Comparison of ENCODE assay signal across 9 mouse cellular contexts in genomic region chr2:178574859-178575258, GRCm38 (mm10).
A peak's percentile ranks its signal among the peaks of the same experiment; 100 is the strongest.
DNase-seq lines count a peak whose midpoint lies in the region; ATAC-seq and TF ChIP-seq lines count a peak whose summit lies in the region.
"Had no signal": no experiment of that assay in that cellular context is flagged by ENCODE, and none has a peak within 500 bp of the region (broad histone marks: within the 10 kb centered on the region; RNA-seq: fewer than 3 reads in every experiment).

No protein-coding gene starts in this region.

- no peak overlapping the region for H3K4me3 ChIP-seq in layer of hippocampus, adult 2 months
- no peak overlapping the region for H3K4me3 ChIP-seq in lung, postnatal 0 days (ENCODE audit: low read depth, low read length)
- H3K4me3 ChIP-seq: neural tube, embryonic 12.5 days had no signal

- intact Hi-C loops in heart, postnatal 25 days (cut with DNase I): loop anchor here (2.0 to 10.0 kb wide), 3 partner anchors 92 to 1300 kb away; no protein-coding TSS in a partner anchor

- H3K9me3 ChIP-seq in lung, postnatal 0 days (ENCODE audit: low read length): no peaks in the 10 kb centered on the region
- H3K9me3 ChIP-seq: neural tube, embryonic 12.5 days had no signal

- TF ChIP-seq CTCF in layer of hippocampus, adult 2 months (conservative IDR thresholded peaks at IDR 0.05): peak; percentile 82
- peak; percentile 71 for TF ChIP-seq CTCF in lung, postnatal 0 days (IDR thresholded peaks at IDR 0.05)

- no peaks in the 10 kb centered on the region for H3K36me3 ChIP-seq in lung, postnatal 0 days (ENCODE audit: insufficient read depth, low read length)
- H3K36me3 ChIP-seq: neural tube, embryonic 12.5 days had no signal

- H3K4me2 ChIP-seq in lung, postnatal 0 days (replicated peaks; ENCODE audit: low read depth, low read length): no peak overlapping the region
- H3K4me2 ChIP-seq: neural tube, embryonic 12.5 days had no signal

- H3K27ac ChIP-seq in layer of hippocampus, adult 2 months: no peak overlapping the region
- no peak overlapping the region for H3K27ac ChIP-seq in lung, postnatal 0 days (ENCODE audit: low read length)
- H3K27ac ChIP-seq: neural tube, embryonic 12.5 days had no signal

- peak; percentile 49 to 85 for DNase-seq in heart, adult 18-20 months
- DNase-seq in heart, postnatal 25 days (ENCODE audit: low spot score): no peak
- peak; percentile 77 to 81 for DNase-seq in B cell, adult 2 months
- peak; percentile 50 for DNase-seq in cerebellum, adult 11 months
- DNase-seq in forelimb bud, embryonic 11.5 days (ENCODE audit: low read depth, low spot score): peak; percentile 69
- peak; percentile 72 to 81 for DNase-seq in layer of hippocampus, adult 2 months (ENCODE audit: low spot score in 2 of 2)
- peak; percentile 79 for DNase-seq in lung, postnatal 0 days (ENCODE audit: low spot score)
- peak; percentile 42 to 48 for DNase-seq in right cerebral cortex, postnatal 36 days (ENCODE audit: low spot score in 2 of 2)

- WGBS in lung, postnatal 0 days: 51% methylated on average over 4 of the region's 4 CpGs

- TF ChIP-seq EP300 in lung, postnatal 0 days (IDR thresholded peaks at IDR 0.05): no peak

- peak; percentile 25; the same call in 1 of the 2 replicates for ATAC-seq in lung, postnatal 0 days

- no peak overlapping the region for H3K9ac ChIP-seq in lung, postnatal 0 days (replicated peaks; ENCODE audit: low read depth)
- H3K9ac ChIP-seq: neural tube, embryonic 12.5 days had no signal

- H3K4me1 ChIP-seq in lung, postnatal 0 days (ENCODE audit: insufficient read depth, low read depth, low read length): no peaks in the 10 kb centered on the region

- H3K27me3 ChIP-seq in lung, postnatal 0 days (replicated peaks; ENCODE audit: insufficient read depth, low read length): no peaks in the 10 kb centered on the region; the same call in 1 of the 2 replicates
- H3K27me3 ChIP-seq: neural tube, embryonic 12.5 days had no signal
